Mouse (Mus musculus) liver, embryonic 16.5 days (tissue): ENCODE data around the gene Gm2075. TPM values are rescaled to one million over a fixed set of nuclear protein-coding genes. Genes with fewer than 3 reads are reported as not detected.
"Not testable (repeated sequence)": the region's sequence is repeated elsewhere in the genome, so short reads cannot be mapped to it uniquely, and the experiment has no call there.

Source experiments
- ATAC-seq: fragments of 200-750 bp; cut with Nextera tagmentation; 2 replicates; pipeline ENCODE4 v1.8.0; 2017; ENCODE audit warnings: low read depth, mild to moderate bottlenecking, moderate number of reproducible peaks, moderate library complexity
- H3K27ac ChIP-seq: fragments of 300-500 bp; sonication (generic); 2 replicates; pipeline ENCODE4 v1.5.1; 2014; ENCODE audit warnings: mild to moderate bottlenecking, low read length
- H3K27me3 ChIP-seq: fragments of 300-500 bp; sonication (generic); 2 replicates; pipeline ENCODE4 v1.6.1; 2014; ENCODE audit warnings: low read depth, low read length, mixed read lengths; ENCODE audit not compliant: control insufficient read depth, insufficient read depth
- H3K36me3 ChIP-seq: fragments of 300-500 bp; sonication (generic); 2 replicates; pipeline ENCODE4 v1.6.1; 2014; ENCODE audit warnings: mild to moderate bottlenecking; ENCODE audit not compliant: control insufficient read depth, insufficient read depth
- H3K4me1 ChIP-seq: fragments of 300-500 bp; sonication (generic); 2 replicates; pipeline ENCODE4 v1.6.1; 2014; ENCODE audit warnings: low read depth, low read length, mixed read lengths; ENCODE audit not compliant: control insufficient read depth
- H3K4me2 ChIP-seq: fragments of 300-500 bp; sonication (generic); 2 replicates; pipeline ENCODE4 v1.6.1; 2014; ENCODE audit warnings: low read depth, low read length, mixed read lengths
- H3K4me3 ChIP-seq: fragments of 300-500 bp; sonication (generic); 2 replicates; pipeline ENCODE4 v1.5.1; 2014; ENCODE audit warnings: low read depth, mild to moderate bottlenecking, low read length
- H3K9ac ChIP-seq: fragments of 300-500 bp; sonication (generic); 2 replicates; pipeline ENCODE4 v1.6.1; 2014; ENCODE audit warnings: low read depth, low read length
- H3K9me3 ChIP-seq: fragments of 300-500 bp; sonication (generic); replicated peaks from 2 replicates; pipeline ENCODE4 v1.6.1; 2016; ENCODE audit warnings: low read length; ENCODE audit not compliant: control insufficient read depth
- WGBS: fragments of 180-500 bp; shearing (Covaris S2); extraction: QIAGEN DNeasy Blood & Tissue Kit; methylation state at CpG from one replicate; pipeline ENCODE4 v1.1.7; 2014; ENCODE audit not compliant: insufficient replicate concordance; 5-methylcytosine and 5-hydroxymethylcytosine counted together
- polyA plus RNA-seq: library from polyadenylated mRNA; unstranded; fragments of >200 nt; fragmentation: Nextera tagmentation; extraction: Ambion mirVana; gene quantifications from 2 replicates; pipeline ENCODE4 v1.2.1, GENCODE M21; 2015

The Gm2075 gene
- not detected in 2 replicates for polyA plus RNA-seq

DNA sequence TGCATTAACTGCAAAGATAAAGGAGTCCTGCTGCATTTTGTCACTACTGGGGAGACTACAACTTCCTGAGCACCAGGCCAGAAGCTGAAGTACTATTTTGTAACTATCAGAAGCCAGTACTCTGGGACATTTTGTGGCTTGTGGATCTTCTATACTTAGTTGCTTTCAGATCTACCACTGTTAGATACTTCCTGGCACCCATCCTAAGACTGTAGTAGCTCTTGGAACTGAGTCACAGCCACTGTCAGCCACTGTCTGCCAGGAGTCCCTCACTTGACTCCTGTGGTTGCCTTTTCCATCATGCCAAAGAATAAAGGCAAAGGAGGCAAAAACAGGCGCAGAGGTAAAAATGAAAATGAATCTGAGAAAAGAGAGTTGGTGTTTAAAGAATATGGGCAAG lies at the start of gene Gm2075:
TSS of gene Gm2075 (plus strand) at position 301 of the 400 bp plus-strand sequence.
- not testable (repeated sequence) for H3K4me2 ChIP-seq, H3K9me3 ChIP-seq, H3K36me3 ChIP-seq, H3K27ac ChIP-seq, H3K27me3 ChIP-seq, H3K9ac ChIP-seq, H3K4me1 ChIP-seq, H3K4me3 ChIP-seq, ATAC-seq
- WGBS: no CpG with 5 or more reads among the region's 1 CpGs

DNA sequence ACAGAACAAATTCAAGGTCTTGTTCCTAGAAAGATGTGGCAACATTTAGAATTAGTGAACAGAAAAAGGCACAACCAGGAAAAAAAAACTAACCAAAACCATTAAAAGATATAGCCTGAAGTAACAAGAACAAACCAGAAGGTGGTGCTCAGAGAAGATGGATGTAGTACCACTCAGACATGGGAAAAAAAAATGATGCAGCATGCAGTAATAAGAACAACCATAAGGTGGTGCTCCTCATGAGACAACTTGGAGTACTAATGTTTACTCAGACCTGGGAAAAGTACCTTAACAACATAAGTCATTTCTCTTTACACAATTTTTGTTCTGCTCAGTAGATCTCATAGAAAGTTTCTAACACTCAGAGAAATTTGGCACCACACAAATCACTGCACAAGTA lies 27.6 kb upstream of the Gm2075 start:
- not testable (repeated sequence) for H3K27ac ChIP-seq, H3K4me1 ChIP-seq, H3K9me3 ChIP-seq, H3K4me2 ChIP-seq, H3K27me3 ChIP-seq, H3K4me3 ChIP-seq, H3K9ac ChIP-seq, ATAC-seq, H3K36me3 ChIP-seq

DNA sequence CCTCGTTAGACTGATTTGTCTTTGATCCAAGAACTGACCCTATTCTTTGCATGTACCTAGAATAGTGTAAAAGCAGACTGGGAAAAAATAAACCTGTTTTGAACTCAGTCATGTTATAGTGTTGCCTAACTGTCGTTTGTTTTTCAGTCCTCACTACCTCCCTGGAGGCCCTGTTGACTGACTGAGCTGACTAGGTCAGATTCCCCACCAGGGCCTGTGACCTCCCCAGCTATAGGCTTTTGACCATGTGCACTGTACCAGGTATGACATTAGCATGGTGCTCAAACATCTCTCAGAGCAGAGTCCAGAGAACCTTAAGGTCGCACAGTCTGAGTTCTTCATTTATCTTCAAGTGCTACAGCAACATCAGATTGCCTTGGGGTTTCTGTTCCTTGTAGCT lies 7.5 kb upstream of the Gm2075 start:
- H3K36me3 ChIP-seq, H3K4me3 ChIP-seq, H3K4me1 ChIP-seq, H3K4me2 ChIP-seq, H3K9me3 ChIP-seq, H3K27me3 ChIP-seq, H3K9ac ChIP-seq, H3K27ac ChIP-seq: not testable (repeated sequence)
- WGBS: 25% methylated on average over 3 of the region's 3 CpGs
- ATAC-seq: peak; percentile 39; the same call in 1 of the 2 replicates

DNA sequence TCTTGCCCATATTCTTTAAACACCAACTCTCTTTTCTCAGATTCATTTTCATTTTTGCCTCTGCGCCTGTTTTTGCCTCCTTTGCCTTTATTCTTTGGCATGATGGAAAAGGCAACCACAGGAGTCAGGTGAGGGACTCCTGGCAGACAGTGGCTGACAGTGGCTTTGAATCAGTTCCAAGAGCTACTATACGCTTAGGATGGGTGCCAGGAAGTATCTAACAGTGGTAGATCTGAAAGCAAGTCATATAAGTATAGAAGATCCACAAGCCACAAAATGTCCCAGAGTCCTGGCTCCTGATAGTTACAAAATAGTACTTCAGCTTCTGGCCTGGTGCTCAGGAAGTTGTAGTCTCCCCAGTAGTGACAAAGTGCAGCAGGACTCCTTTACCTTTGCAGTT lies 7.0 kb downstream of the Gm2075 start, which contains the start of gene Gm6803:
TSS of gene Gm6803 (minus strand) at position 101 of the 400 bp plus-strand sequence.
- H3K9me3 ChIP-seq, H3K4me1 ChIP-seq, ATAC-seq, H3K36me3 ChIP-seq, H3K4me3 ChIP-seq, H3K9ac ChIP-seq, H3K4me2 ChIP-seq, H3K27me3 ChIP-seq, H3K27ac ChIP-seq: not testable (repeated sequence)
- 36% methylated on average over 1 of the region's 2 CpGs for WGBS

DNA sequence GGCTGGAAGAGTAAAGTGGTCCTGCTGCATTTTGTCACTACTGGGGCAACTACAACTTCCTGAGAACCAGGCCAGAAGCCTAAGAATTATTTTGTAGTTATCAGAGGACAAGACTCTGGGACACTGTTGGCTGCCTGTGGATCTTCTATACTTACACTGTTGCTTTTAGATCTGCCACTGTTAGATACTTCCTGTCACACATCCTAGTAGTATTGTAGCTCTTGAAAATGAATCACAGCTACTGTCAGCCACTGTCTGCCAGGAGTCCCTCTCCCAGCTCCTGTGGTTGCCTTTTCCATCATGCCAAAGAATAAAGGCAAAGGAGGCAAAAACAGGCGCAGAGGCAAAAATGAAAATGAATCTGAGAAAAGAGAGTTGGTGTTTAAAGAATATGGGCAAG lies 15.1 kb downstream of the Gm2075 start, which contains the start of gene Gm2056:
TSS of gene Gm2056 (plus strand) at position 301 of the 400 bp plus-strand sequence.
- WGBS: 55% methylated on average over 1 of the region's 1 CpGs
- not testable (repeated sequence) for H3K9me3 ChIP-seq, H3K36me3 ChIP-seq, H3K9ac ChIP-seq, H3K27me3 ChIP-seq, ATAC-seq, H3K27ac ChIP-seq, H3K4me3 ChIP-seq, H3K4me1 ChIP-seq, H3K4me2 ChIP-seq

DNA sequence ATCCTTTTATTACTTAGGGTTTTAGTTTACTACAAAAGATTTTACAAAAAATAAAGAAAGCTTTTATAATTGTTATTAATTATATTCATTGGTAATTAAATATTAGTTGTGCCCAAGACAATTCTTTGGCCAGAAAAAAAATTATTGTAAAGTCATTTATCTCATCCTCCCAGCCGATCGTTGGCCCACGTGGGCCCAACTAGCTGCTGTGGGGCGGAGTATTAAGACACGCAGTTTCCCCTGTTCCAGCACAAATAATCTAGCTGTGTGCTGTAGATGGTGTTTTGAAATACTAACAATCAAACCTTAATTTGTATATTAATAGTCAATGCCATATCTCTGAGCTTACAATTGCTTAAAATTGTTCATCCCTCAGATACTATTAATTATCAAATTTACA lies 20.6 kb downstream of the Gm2075 start:
- not testable (repeated sequence) for ATAC-seq, H3K9me3 ChIP-seq, H3K4me1 ChIP-seq, H3K36me3 ChIP-seq, H3K9ac ChIP-seq, H3K27me3 ChIP-seq, H3K27ac ChIP-seq, H3K4me2 ChIP-seq, H3K4me3 ChIP-seq
- 75% methylated on average over 5 of the region's 5 CpGs for WGBS

DNA sequence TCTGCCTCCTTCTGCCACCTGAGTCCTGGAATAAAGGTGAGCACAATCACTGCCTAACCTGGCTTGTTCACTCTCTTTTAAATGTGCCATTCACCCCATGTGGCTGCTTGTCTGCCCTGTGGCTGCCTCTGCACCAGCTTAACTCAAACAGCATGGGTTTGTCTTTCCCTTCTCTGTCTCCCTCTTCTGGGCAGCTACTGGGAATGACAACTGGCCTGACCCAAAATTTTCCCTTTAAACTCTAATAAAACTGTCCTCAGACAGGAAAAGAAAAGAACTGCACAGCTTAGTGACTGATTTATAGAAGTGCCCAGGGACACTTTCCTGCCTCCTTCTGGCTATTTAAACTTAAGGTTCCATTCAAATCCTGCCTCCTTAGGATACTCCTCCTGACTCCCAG lies 27.4 kb downstream of the Gm2075 start:
- not testable (repeated sequence) for H3K36me3 ChIP-seq, H3K4me1 ChIP-seq, H3K9ac ChIP-seq, H3K27me3 ChIP-seq, H3K27ac ChIP-seq, H3K4me3 ChIP-seq, H3K4me2 ChIP-seq, ATAC-seq, H3K9me3 ChIP-seq

DNA sequence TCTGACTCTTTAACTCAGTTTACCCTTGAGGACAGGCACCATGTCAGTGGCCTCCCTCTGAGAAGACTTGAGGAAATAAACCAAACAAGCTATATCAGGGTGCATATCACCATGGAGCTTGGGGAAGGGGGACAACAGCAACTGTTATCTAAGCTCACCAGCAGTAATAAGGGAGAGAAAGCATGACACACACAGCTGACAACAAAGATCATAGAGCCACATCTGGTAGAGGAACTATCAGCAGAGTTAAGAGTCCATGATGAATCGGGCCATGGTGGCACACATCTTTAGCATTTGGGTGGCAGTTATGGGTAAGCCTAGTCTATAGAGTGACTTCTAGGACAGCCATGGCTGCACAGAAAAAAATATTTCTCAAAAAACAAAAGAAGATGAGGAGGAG lies 28.1 kb downstream of the Gm2075 start:
- not testable (repeated sequence) for H3K4me1 ChIP-seq, H3K9me3 ChIP-seq, H3K27me3 ChIP-seq, H3K27ac ChIP-seq, H3K4me2 ChIP-seq, H3K4me3 ChIP-seq, H3K36me3 ChIP-seq, ATAC-seq, H3K9ac ChIP-seq
- 44% methylated on average over 1 of the region's 1 CpGs for WGBS

DNA sequence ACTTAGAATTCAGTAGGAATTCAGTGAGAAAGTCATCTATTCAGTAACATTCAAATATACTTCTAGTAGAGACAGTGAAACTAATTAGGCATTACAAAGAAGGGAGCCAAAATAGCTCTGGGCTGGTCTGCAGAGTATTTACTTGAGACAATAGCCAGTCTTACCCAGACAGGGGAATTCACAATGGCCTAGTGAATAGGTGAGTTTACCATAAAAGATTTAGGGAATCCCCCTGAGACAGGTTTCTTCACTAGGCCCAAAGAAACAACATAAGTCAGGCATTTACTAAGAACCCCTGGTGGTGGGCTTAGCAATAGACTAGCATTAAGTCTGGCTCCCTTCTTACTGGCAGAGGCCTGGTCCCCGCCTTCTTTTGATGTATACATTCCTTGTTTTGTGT lies 33.6 kb downstream of the Gm2075 start:
- ATAC-seq, H3K4me2 ChIP-seq: not testable (repeated sequence)
- WGBS: 32% methylated on average over 1 of the region's 1 CpGs

More for the DNA sequence above, 33.6 kb downstream of the Gm2075 start:
- not testable (repeated sequence) for H3K27me3 ChIP-seq, H3K9ac ChIP-seq, H3K4me3 ChIP-seq, H3K27ac ChIP-seq, H3K4me1 ChIP-seq, H3K9me3 ChIP-seq, H3K36me3 ChIP-seq
